Mouse (Mus musculus): ENCODE measurements around the gene Slc7a5.

DNA sequence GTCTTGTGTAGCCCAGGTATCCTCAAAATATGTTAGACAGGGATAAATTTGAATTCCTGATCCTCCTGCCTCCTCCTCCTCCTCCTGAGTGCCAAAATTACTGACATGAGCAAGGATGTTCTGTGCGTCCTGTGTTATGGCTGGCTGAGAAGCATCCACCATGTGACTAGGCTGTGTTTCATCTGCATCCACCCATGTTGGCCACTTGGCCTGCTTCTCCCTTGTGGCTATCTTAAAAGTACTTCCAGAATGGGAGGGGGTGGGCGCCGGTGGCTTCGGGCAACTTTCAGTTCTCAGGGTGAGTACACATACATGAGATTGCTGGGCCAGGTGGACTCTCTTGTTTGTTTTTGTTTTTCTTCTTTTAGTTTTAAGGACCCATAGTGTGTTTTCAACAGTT is 11.7 kb upstream of the Slc7a5 start:
- TF ChIP-seq CTCF (conservative IDR thresholded peaks at IDR 0.05; ENCODE audit: insufficient read depth, insufficient read length, low read depth, low read length) = no peak
- TF ChIP-seq POLR2A (IDR thresholded peaks at IDR 0.05; ENCODE audit: low read depth, low read length) = no peak
